Comparison of ENCODE assay signal across 20 mouse cellular contexts in genomic region chr1:153997201-153998181, GRCm38 (mm10).
DNase-seq lines count a peak whose midpoint lies in the region; ATAC-seq lines count a peak whose summit lies in the region.
"Had no signal": no experiment of that assay in that cellular context is flagged by ENCODE, and none has a peak within 500 bp of the region (broad histone marks: within the 10 kb centered on the region; RNA-seq: fewer than 3 reads in every experiment).

No protein-coding gene starts in this region.

- DNase-seq in cerebellum, adult 8-10 months, result peak; percentile 8
- peak; percentile 35 for DNase-seq in left cerebral cortex, adult 11 months (ENCODE audit: low spot score)
- DNase-seq in left cerebral cortex, postnatal 36 days (ENCODE audit: low spot score in 2 of 2), result no peak
- DNase-seq in right cerebral cortex, adult 18-20 months, result peak; percentile 56
- DNase-seq in right cerebral cortex, postnatal 14 days, result no peak
- peak; percentile 73 for DNase-seq in telencephalon, adult 2 months (ENCODE audit: low read depth, low spot score)
- DNase-seq in limb, embryonic 10.5 days (ENCODE audit: low spot score), result no peak
- DNase-seq: adrenal gland, postnatal 25 days; B cell, adult 2 months; kidney, adult 2 months; kidney, postnatal 36 days; liver; right cerebral cortex, postnatal 4 days; thymus, postnatal 25 days had no signal

- H3K27ac ChIP-seq in limb, embryonic 10.5 days, result no peak overlapping the region
- H3K27ac ChIP-seq: forebrain, embryonic 15.5 days; heart, embryonic 13.5 days had no signal

- peaks cover 6% of the 10 kb centered on the region; the same call in 1 of the 2 replicates for H3K4me1 ChIP-seq in limb, embryonic 10.5 days
- H3K4me1 ChIP-seq: forebrain, embryonic 15.5 days; heart, embryonic 13.5 days had no signal

- intact Hi-C loops in left cerebral cortex, postnatal 36 days (cut with DNase I), result no loop called here

- H3K27me3 ChIP-seq in limb, embryonic 10.5 days (ENCODE audit: low read depth, poor library complexity, severe bottlenecking), result no peaks in the 10 kb centered on the region
- H3K27me3 ChIP-seq: forebrain, embryonic 15.5 days; heart, embryonic 13.5 days had no signal

- 75% methylated on average over 15 of the region's 15 CpGs for WGBS in limb, embryonic 10.5 days

- ATAC-seq in cerebellum, adult (ENCODE audit: insufficient number of reproducible peaks, low FRiP score, low TSS enrichment), result no peak
- ATAC-seq: forebrain, embryonic 15.5 days; lung, postnatal 0 days had no signal

- no peak overlapping the region for H3K4me3 ChIP-seq in limb, embryonic 10.5 days
- H3K4me3 ChIP-seq: erythroblast, embryonic 14.5 days; forebrain, embryonic 15.5 days; heart, embryonic 13.5 days; megakaryocyte, embryonic 14.5 days had no signal

- H3K9me3 ChIP-seq in limb, embryonic 10.5 days (replicated peaks), result no peaks in the 10 kb centered on the region
- H3K9me3 ChIP-seq: forebrain, embryonic 15.5 days had no signal

- no peaks in the 10 kb centered on the region for H3K36me3 ChIP-seq in limb, embryonic 10.5 days
- H3K36me3 ChIP-seq: forebrain, embryonic 15.5 days; heart, embryonic 13.5 days had no signal

Comparison
In these comparisons a context has a peak if more than half of its experiments do, and no peak if none do; other contexts are left out.
1. DNase-seq: peak in cerebellum, adult 8-10 months (single experiment), left cerebral cortex, adult 11 months (single experiment), right cerebral cortex, adult 18-20 months (single experiment) and telencephalon, adult 2 months (single experiment); none in left cerebral cortex, postnatal 36 days (0 of 2), right cerebral cortex, postnatal 14 days (single experiment) and limb, embryonic 10.5 days (single experiment).